Comparison of ENCODE assay signal across 29 mouse cellular contexts in genomic region chr2:138388591-138388990, GRCm38 (mm10).
A peak's percentile ranks its signal among the peaks of the same experiment; 100 is the strongest.
DNase-seq lines count a peak whose midpoint lies in the region; ATAC-seq and TF ChIP-seq lines count a peak whose summit lies in the region.
"Had no signal": no experiment of that assay in that cellular context is flagged by ENCODE, and none has a peak within 500 bp of the region (broad histone marks: within the 10 kb centered on the region; RNA-seq: fewer than 3 reads in every experiment).

No protein-coding gene starts in this region.

- no peak overlapping the region for H3K4me3 ChIP-seq in lung, embryonic 14.5 days (ENCODE audit: low read depth, low read length)
- H3K4me3 ChIP-seq in hindbrain, embryonic 12.5 days, result no peak overlapping the region
- H3K4me3 ChIP-seq: gastrocnemius, adult 2 months; heart, embryonic 12.5 days; limb, embryonic 10.5 days; limb, embryonic 15.5 days; liver, embryonic 15.5 days; neural tube, embryonic 15.5 days; stomach, embryonic 15.5 days had no signal

- no peak for ATAC-seq in lung, embryonic 14.5 days (ENCODE audit: insufficient read depth)
- ATAC-seq in hindbrain, embryonic 12.5 days (ENCODE audit: low FRiP score), result no peak
- ATAC-seq: activated CD4-positive, CD25-positive, alpha-beta regulatory T cell, adult 4 months; CD4-positive, CD25-positive, alpha-beta regulatory T cell, adult 4 months; forebrain, embryonic 14.5 days; intestine, embryonic 16.5 days had no signal

- no peaks in the 10 kb centered on the region for H3K4me1 ChIP-seq in lung, embryonic 14.5 days (ENCODE audit: insufficient read depth)
- H3K4me1 ChIP-seq in hindbrain, embryonic 12.5 days, result no peaks in the 10 kb centered on the region
- H3K4me1 ChIP-seq: heart, embryonic 12.5 days; limb, embryonic 15.5 days; liver, embryonic 15.5 days; neural tube, embryonic 15.5 days; stomach, embryonic 15.5 days had no signal

- H3K9ac ChIP-seq in lung, embryonic 14.5 days, result no peak overlapping the region
- no peak overlapping the region for H3K9ac ChIP-seq in hindbrain, embryonic 12.5 days
- H3K9ac ChIP-seq: heart, embryonic 12.5 days; limb, embryonic 15.5 days; liver, embryonic 15.5 days; neural tube, embryonic 15.5 days; stomach, embryonic 15.5 days had no signal

- no peak overlapping the region for H3K4me2 ChIP-seq in lung, embryonic 14.5 days
- no peak overlapping the region for H3K4me2 ChIP-seq in hindbrain, embryonic 12.5 days (replicated peaks)
- H3K4me2 ChIP-seq: heart, embryonic 12.5 days; limb, embryonic 15.5 days; liver, embryonic 15.5 days; neural tube, embryonic 15.5 days; stomach, embryonic 15.5 days had no signal

- no peaks in the 10 kb centered on the region for H3K36me3 ChIP-seq in lung, embryonic 14.5 days (ENCODE audit: insufficient read depth)
- no peaks in the 10 kb centered on the region for H3K36me3 ChIP-seq in hindbrain, embryonic 12.5 days
- H3K36me3 ChIP-seq: heart, embryonic 12.5 days; limb, embryonic 10.5 days; limb, embryonic 15.5 days; liver, embryonic 15.5 days; neural tube, embryonic 15.5 days; stomach, embryonic 15.5 days had no signal

- no peaks in the 10 kb centered on the region for H3K27me3 ChIP-seq in lung, embryonic 14.5 days (ENCODE audit: insufficient read depth, low read length)
- H3K27me3 ChIP-seq in hindbrain, embryonic 12.5 days, result no peaks in the 10 kb centered on the region
- H3K27me3 ChIP-seq: heart, embryonic 12.5 days; limb, embryonic 15.5 days; liver, embryonic 15.5 days; neural tube, embryonic 15.5 days; stomach, embryonic 15.5 days had no signal

- no peak overlapping the region for H3K27ac ChIP-seq in lung, embryonic 14.5 days (ENCODE audit: low read depth)
- no peak overlapping the region for H3K27ac ChIP-seq in hindbrain, embryonic 12.5 days
- H3K27ac ChIP-seq: gastrocnemius, adult 2 months; kidney, postnatal 0 days; limb, embryonic 10.5 days; limb, embryonic 15.5 days; liver, embryonic 15.5 days; macrophage; neural tube, embryonic 15.5 days; stomach, embryonic 15.5 days had no signal

- no peak for TF ChIP-seq CTCF in lung, embryonic 14.5 days (IDR thresholded peaks at IDR 0.05; ENCODE audit: low read depth)

- DNase-seq in lung, embryonic 14.5 days, result peak; percentile 48
- no peak for DNase-seq in lung, postnatal 36 days
- peak; percentile 74 for DNase-seq in brain, adult 2 months (ENCODE audit: low read depth, low spot score)
- DNase-seq in cerebellum, adult 18-20 months, result peak; percentile 36 to 38
- peak; percentile 32 to 57 for DNase-seq in cerebellum, postnatal 14 days
- no peak for DNase-seq in heart, adult 9 months (ENCODE audit: low spot score in 2 of 2)
- DNase-seq: adrenal gland, adult 8-10 months; gastrocnemius, adult 2 months; gastrocnemius, postnatal 36 days; heart, adult 18-20 months; kidney, adult 8-10 months; layer of hippocampus, adult 9-11 months; midbrain, embryonic 14.5 days; retina, postnatal 1 day; right cerebral cortex, postnatal 25 days; thymus, postnatal 14 days had no signal

- 59% methylated on average over 1 of the region's 1 CpGs for WGBS in lung, embryonic 14.5 days
- 81% methylated on average over 1 of the region's 1 CpGs for WGBS in hindbrain, embryonic 12.5 days

- no peaks in the 10 kb centered on the region for H3K9me3 ChIP-seq in lung, embryonic 14.5 days (ENCODE audit: low read depth, low read length)
- H3K9me3 ChIP-seq in hindbrain, embryonic 12.5 days (replicated peaks), result no peaks in the 10 kb centered on the region
- H3K9me3 ChIP-seq: heart, embryonic 12.5 days; limb, embryonic 10.5 days; limb, embryonic 15.5 days; liver, embryonic 15.5 days; neural tube, embryonic 15.5 days; stomach, embryonic 15.5 days had no signal

Comparison
In these comparisons a context has a peak if more than half of its experiments do, and no peak if none do; other contexts are left out.
1. DNase-seq: peak in lung, embryonic 14.5 days (single experiment), brain, adult 2 months (single experiment), cerebellum, adult 18-20 months (2 of 2) and cerebellum, postnatal 14 days (2 of 2); none in lung, postnatal 36 days (single experiment) and heart, adult 9 months (0 of 2).